Mouse (Mus musculus) testis, adult 2 months (tissue): Measurements from ENCODE around the gene Ky.

ENCODE experiments used
- CTCF ChIP-seq: fragments of 200-500 bp; IDR thresholded peaks from 2 replicates; pipeline ENCODE4 v1.5.1; 2012; ENCODE audit warnings: low read depth, mild to moderate bottlenecking, inconsistent platforms, low read length, moderate library complexity; ENCODE audit not compliant: control insufficient read depth, insufficient read depth, insufficient replicate concordance
- POLR2A ChIP-seq: fragments of 200-500 bp; IDR thresholded peaks from 2 replicates; pipeline ENCODE4 v1.6.1; 2012; ENCODE audit warnings: low read depth, mild to moderate bottlenecking, inconsistent platforms, low read length, moderate library complexity; ENCODE audit not compliant: control insufficient read depth

DNA sequence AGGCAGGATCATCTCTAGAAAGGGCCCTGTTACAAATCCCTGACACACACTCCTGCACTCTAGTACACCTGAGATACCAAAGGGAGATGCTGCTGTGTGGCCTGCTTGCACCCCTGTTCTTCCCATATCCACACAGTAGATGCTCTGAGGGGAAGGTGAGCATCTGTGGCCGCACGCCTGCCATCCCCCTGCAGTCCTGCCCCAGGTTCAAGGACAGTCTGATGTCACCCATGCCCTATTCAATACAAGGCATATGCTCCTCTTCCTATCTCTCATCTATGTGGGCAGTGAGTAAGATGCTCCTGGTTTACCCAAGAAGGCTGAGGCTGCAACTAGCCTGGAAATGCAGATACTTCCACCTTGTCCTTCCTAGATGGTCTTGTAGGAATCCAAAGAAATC, 11.6 kb upstream of the Ky start:
- no peak for TF ChIP-seq POLR2A
- TF ChIP-seq CTCF, result no peak
